Mouse (Mus musculus) colon, adult 2 months (tissue): Measurements from ENCODE around the gene Olfr1155. TPM values are rescaled to one million over a fixed set of nuclear protein-coding genes. Genes with fewer than 3 reads are reported as not detected.

ENCODE experiments used
- polyA plus RNA-seq: library from polyadenylated mRNA; depleted of rRNA; stranded (reverse); fragments of >200 nt; gene quantifications from 2 replicates; pipeline ENCODE4 v1.2.3, GENCODE M21; 2012; rRNA removed

Gene Olfr1155
- not detected in 2 replicates for polyA plus RNA-seq

DNA sequence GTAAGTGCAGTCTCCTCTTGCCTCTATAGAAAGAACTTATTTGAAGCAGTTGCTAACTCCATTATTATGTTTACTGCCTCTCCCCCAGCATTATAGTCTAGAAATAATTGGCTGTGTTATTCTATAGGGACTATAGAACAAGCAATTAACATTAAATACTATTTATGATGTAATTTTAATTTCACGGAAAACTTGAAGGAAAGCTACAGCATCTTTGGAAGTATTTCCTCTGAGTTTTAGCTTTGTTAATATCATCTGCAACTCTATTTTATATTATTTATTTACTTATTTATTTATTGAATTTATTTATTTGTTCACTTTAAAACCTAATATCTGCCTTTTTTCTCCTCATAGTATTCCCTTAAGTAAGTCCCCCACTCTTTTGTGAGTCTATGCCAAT, at the start of gene Olfr1155:
Gene Olfr1155, minus strand, starts transcription at position 101 of the 400 bp plus-strand sequence.

DNA sequence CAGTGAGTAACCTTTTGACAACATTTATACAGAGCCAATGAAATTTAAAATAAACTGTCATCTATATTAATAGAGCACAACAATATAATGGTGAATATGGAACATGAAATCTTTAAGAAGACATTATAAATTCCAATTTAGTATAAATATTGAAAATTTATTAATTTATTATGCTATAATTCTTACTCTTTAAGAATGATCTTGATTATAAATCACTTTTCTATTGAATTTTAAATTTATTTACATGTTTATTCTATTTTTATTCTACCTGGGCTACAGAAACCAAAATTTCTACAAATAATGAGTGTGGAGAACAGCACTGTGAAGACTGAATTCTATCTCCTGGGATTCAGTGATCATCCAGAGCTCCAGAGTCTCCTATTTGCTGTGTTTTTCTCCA, 44.9 kb upstream of the Olfr1155 start, which contains the start of gene Olfr1158:
Gene Olfr1158, plus strand, starts transcription at position 301 of the 400 bp plus-strand sequence.

DNA sequence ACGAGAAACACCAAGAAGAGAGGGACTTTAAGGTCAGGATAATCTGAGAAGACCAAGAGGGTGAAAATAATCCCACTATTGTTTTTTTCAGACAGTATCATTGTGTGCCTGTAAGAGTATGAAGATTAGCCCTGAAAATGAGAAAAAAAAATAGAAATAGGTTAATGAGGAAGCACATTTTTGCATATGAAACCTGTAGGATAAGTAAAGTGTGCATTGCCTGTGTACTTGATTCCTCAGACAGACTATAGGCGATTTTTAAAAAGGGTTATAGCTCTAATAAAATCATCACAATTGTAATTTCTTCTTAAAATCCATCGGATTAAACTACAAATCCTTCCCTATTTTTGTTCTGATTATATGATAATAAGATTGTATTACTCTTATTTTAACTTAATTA, 29.6 kb upstream of the Olfr1155 start, which contains the start of gene Olfr74:
Gene Olfr74, minus strand, starts transcription at position 101 of the 400 bp plus-strand sequence.

DNA sequence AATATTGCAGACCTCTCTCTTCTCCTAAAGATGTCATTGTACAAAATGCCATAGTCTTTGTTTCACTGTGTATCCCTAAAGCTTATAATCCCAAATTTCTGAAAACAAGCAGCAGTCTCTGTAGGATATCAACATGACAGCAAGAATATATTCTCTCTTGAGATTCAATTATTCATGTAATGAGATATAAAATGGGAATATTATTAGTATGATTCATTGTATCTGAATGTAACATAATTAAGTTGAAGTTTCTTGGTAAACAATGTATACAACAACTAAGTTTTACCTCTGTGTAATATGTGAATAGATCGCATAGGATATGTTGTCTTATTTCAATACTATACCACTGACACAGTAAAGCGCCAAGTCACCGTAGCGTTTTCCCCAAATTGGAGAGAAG, 23.3 kb upstream of the Olfr1155 start, which contains the start of gene Olfr1157:
Gene Olfr1157, minus strand, starts transcription at position 101 of the 400 bp plus-strand sequence.

DNA sequence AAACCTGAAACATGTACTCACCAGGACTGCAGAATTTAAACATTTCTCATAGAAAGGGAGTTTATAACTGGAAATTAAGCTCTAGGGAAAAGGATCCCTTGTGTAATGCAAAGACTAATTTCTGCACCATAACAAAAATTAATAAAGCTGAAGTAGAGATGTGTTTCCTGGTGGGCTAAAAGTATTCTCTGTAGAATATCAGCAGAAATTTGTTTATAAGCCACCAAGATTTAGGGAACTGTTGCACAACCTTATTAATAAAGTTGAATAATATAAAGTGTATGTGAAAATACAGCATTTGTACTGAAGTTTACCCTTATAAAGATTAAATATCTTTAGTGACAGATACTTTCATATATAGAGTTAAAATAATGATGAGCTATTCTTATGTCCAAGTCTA, 8.1 kb upstream of the Olfr1155 start, which contains the start of gene Olfr1156:
Gene Olfr1156, minus strand, starts transcription at position 101 of the 400 bp plus-strand sequence.

DNA sequence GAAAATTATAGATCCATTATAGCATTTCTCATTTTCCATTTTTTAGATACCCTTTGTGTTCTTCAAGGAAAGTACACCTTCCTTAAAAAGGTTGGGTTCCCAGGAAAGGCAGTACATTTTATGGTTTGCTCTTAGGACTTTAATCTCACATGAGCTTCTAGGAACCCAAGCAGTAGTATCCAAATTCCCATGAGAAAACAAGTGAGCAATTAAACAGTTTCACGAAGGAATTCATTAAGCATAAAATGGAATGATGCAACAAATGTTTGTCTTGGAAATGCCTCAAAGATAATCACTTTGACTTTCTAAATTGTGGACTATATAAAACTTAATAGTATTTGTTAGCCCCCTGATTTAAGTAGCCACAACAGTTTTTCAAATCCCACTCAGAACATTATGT, 39.9 kb downstream of the Olfr1155 start, which contains the start of gene Olfr1154:
Gene Olfr1154, minus strand, starts transcription at position 101 of the 400 bp plus-strand sequence.

DNA sequence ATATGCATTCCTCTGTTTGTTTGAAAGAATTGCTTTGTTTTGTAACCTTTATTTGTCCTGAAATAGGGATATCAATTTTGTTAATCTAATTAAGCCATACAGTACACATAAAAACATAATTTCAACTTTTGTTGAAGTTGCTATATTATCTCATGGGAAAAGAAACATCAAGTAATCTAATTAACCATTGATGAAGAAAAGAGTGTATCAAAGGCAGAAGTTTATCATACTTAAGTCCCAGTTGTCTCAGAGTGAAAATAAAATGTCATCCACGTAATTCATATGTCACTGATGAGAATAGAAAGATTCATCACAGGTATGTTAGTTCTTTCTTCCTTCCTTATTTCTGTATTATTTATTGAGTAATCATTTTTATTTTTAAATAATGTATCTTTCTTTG, 50.3 kb downstream of the Olfr1155 start, which contains the start of gene Olfr1153:
Gene Olfr1153, plus strand, starts transcription at position 301 of the 400 bp plus-strand sequence.

Other genes with a start within 250 kb of the Olfr1155 start
- not detected in 2 replicates for gene Olfr1137, start 232.0 kb downstream of the Olfr1155 start, polyA plus RNA-seq
- gene Olfr1138, start 205.2 kb downstream of the Olfr1155 start, polyA plus RNA-seq, result not detected in 2 replicates
- not detected in 2 replicates for gene Olfr1140, start 201.4 kb downstream of the Olfr1155 start, polyA plus RNA-seq
- gene Olfr1141, start 191.1 kb downstream of the Olfr1155 start, polyA plus RNA-seq, result not detected in 2 replicates
- not detected in 2 replicates for gene Olfr152, start 165.7 kb downstream of the Olfr1155 start, polyA plus RNA-seq
- gene Olfr1143, start 144.5 kb downstream of the Olfr1155 start, polyA plus RNA-seq, result not detected in 2 replicates
- gene Olfr1145, start 135.3 kb downstream of the Olfr1155 start, polyA plus RNA-seq, result not detected in 2 replicates
- gene Olfr1148, start 114.6 kb downstream of the Olfr1155 start, polyA plus RNA-seq, result not detected in 2 replicates
- not detected in 2 replicates for gene Olfr1150-ps1, start 101.1 kb downstream of the Olfr1155 start, polyA plus RNA-seq
- gene Olfr1151, start 89.3 kb downstream of the Olfr1155 start, polyA plus RNA-seq, result not detected in 2 replicates
- gene Olfr1152, start 78.6 kb downstream of the Olfr1155 start, polyA plus RNA-seq, result not detected in 2 replicates
- not detected in 2 replicates for gene Olfr1153, start 50.2 kb downstream of the Olfr1155 start, polyA plus RNA-seq
- not detected in 2 replicates for gene Olfr1154, start 40.0 kb downstream of the Olfr1155 start, polyA plus RNA-seq
- gene Olfr1156, start 8.0 kb upstream of the Olfr1155 start, polyA plus RNA-seq, result not detected in 2 replicates
- gene Olfr1157, start 23.2 kb upstream of the Olfr1155 start, polyA plus RNA-seq, result not detected in 2 replicates
- not detected in 2 replicates for gene Olfr74, start 29.5 kb upstream of the Olfr1155 start, polyA plus RNA-seq
- not detected in 2 replicates for gene Olfr1158, start 45.0 kb upstream of the Olfr1155 start, polyA plus RNA-seq
- not detected in 2 replicates for gene Olfr1160, start 63.1 kb upstream of the Olfr1155 start, polyA plus RNA-seq
- not detected in 2 replicates for gene Olfr1161, start 77.6 kb upstream of the Olfr1155 start, polyA plus RNA-seq
- gene Olfr73, start 92.6 kb upstream of the Olfr1155 start, polyA plus RNA-seq, result not detected in 2 replicates
- gene Olfr1162, start 106.0 kb upstream of the Olfr1155 start, polyA plus RNA-seq, result not detected in 2 replicates
- not detected in 2 replicates for gene Olfr1163, start 126.7 kb upstream of the Olfr1155 start, polyA plus RNA-seq
- not detected in 2 replicates for gene Olfr1164, start 148.8 kb upstream of the Olfr1155 start, polyA plus RNA-seq
- not detected in 2 replicates for gene Olfr1166, start 183.1 kb upstream of the Olfr1155 start, polyA plus RNA-seq
- not detected in 2 replicates for gene Olfr1167, start 210.1 kb upstream of the Olfr1155 start, polyA plus RNA-seq
- not detected in 2 replicates for gene Olfr1168, start 236.7 kb upstream of the Olfr1155 start, polyA plus RNA-seq